Mouse (Mus musculus) MEL (cell line): ENCODE measurements around the gene Hspa12b.

ENCODE experiments used
- BHLHE40 ChIP-seq: IDR thresholded peaks from 2 replicates; pipeline ENCODE4 v1.6.1; 2012; ENCODE audit warnings: low read depth, mild to moderate bottlenecking, inconsistent platforms, low read length, improper control_type of control experiment, borderline replicate concordance
- CTCF ChIP-seq, 3 experiments: IDR thresholded peaks in 2 of 3; conservative IDR thresholded peaks in 1 of 3; 2 replicates each; pipeline ENCODE4 v1.5.1; 2011 to 2012; ENCODE audit warnings: low read length in 3 of 3, low read depth in 2 of 3, mild to moderate bottlenecking in 2 of 3, improper control_type of control experiment in 1 of 3, inconsistent platforms in 1 of 3, mixed read lengths in 1 of 3, moderate library complexity in 1 of 3; ENCODE audit not compliant: control insufficient read depth in 1 of 3, insufficient read depth in 1 of 3, poor library complexity in 1 of 3, severe bottlenecking in 1 of 3
- ELF1 ChIP-seq: IDR thresholded peaks from 2 replicates; pipeline ENCODE4 v1.6.1; 2014; ENCODE audit warnings: low read depth, mild to moderate bottlenecking, inconsistent platforms, low read length, improper control_type of control experiment, moderate library complexity
- HCFC1 ChIP-seq: IDR thresholded peaks from 2 replicates; pipeline ENCODE4 v1.6.1; 2012; ENCODE audit warnings: low read depth, mild to moderate bottlenecking, inconsistent platforms, low read length, improper control_type of control experiment, moderate library complexity
- JUND ChIP-seq: IDR thresholded peaks from 2 replicates; pipeline ENCODE4 v1.6.1; 2011; ENCODE audit warnings: low read depth, mild to moderate bottlenecking, improper control_type of control experiment, low read length
- MXI1 ChIP-seq: IDR thresholded peaks from 2 replicates; pipeline ENCODE4 v1.6.1; 2011; ENCODE audit warnings: mild to moderate bottlenecking, low read depth, low read length, improper control_type of control experiment
- MYB ChIP-seq: IDR thresholded peaks from 2 replicates; pipeline ENCODE4 v1.6.1; 2011; ENCODE audit warnings: mild to moderate bottlenecking, low read depth, low read length, improper control_type of control experiment
- POLR2A ChIP-seq, 2 experiments: IDR thresholded peaks; 2 replicates each; pipeline ENCODE4 v1.6.1; 2011 to 2012; ENCODE audit warnings: low read length in 2 of 2, mild to moderate bottlenecking in 2 of 2, control low read depth in 1 of 2, improper control_type of control experiment in 1 of 2, low read depth in 1 of 2, moderate library complexity in 1 of 2; ENCODE audit not compliant: control insufficient read depth in 1 of 2, insufficient read depth in 1 of 2, poor library complexity in 1 of 2
- POLR2AphosphoS5 ChIP-seq: IDR thresholded peaks from 2 replicates; pipeline ENCODE4 v1.6.1; 2012; ENCODE audit warnings: low read depth, borderline replicate concordance, mild to moderate bottlenecking, inconsistent platforms, low read length, moderate library complexity, mixed read lengths
- RAD21 ChIP-seq: IDR thresholded peaks from 2 replicates; pipeline ENCODE4 v1.6.1; 2011; ENCODE audit warnings: mild to moderate bottlenecking, low read depth, low read length, improper control_type of control experiment
- TCF12 ChIP-seq: IDR thresholded peaks from 2 replicates; pipeline ENCODE4 v1.6.1; 2014; ENCODE audit warnings: low read depth, mild to moderate bottlenecking, inconsistent platforms, low read length, improper control_type of control experiment, moderate library complexity
- UBTF ChIP-seq: IDR thresholded peaks from 2 replicates; pipeline ENCODE4 v1.6.1; 2012; ENCODE audit warnings: low read depth, mild to moderate bottlenecking, inconsistent platforms, low read length, improper control_type of control experiment, moderate library complexity, borderline replicate concordance; ENCODE audit not compliant: insufficient read depth
- ZC3H11A ChIP-seq: IDR thresholded peaks from 2 replicates; pipeline ENCODE4 v1.6.1; 2012; ENCODE audit warnings: low read depth, mild to moderate bottlenecking, inconsistent platforms, low read length, improper control_type of control experiment
- ZNF384 ChIP-seq: IDR thresholded peaks from 2 replicates; pipeline ENCODE4 v1.6.1; 2012; ENCODE audit warnings: low read depth, mild to moderate bottlenecking, inconsistent platforms, low read length, improper control_type of control experiment

DNA sequence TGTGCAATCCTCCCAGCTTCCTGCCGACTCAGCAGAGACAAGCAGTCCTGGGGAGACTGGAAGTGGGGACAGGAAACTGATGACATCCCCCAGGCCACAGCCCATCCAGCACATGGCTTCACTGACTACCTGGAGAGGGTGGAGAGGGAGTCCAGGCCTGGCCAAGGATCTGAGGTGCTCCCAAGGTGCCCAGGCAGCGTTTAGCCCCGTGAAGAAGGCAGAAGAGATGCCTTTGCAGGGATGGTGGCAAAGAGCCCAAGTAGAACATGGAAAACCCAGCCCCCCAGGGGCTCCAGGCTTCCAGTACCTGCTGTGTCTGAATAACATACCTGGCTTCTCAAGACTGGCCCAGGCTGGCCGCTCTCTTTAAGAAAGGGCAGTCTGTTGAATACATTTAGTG is 38.5 kb upstream of the Hspa12b start:
- TF ChIP-seq ZC3H11A (no peak), BHLHE40 (no peak), MXI1 (no peak), CTCF (IDR thresholded peaks at IDR 0.05 in 2 of 3, conservative IDR thresholded peaks at IDR 0.05 in 1 of 3; ENCODE audit: control insufficient read depth in 1 of 3, insufficient read depth in 1 of 3, low read depth in 2 of 3, low read length in 3 of 3, poor library complexity in 1 of 3, severe bottlenecking in 1 of 3) (no peak), RAD21 (no peak), HCFC1 (no peak), ZNF384 (no peak), JUND (no peak), TCF12 (no peak), UBTF (no peak), POLR2A (IDR thresholded peaks at IDR 0.05; ENCODE audit: control insufficient read depth in 1 of 2, insufficient read depth in 1 of 2, low read depth in 1 of 2, low read length in 2 of 2, poor library complexity in 1 of 2) (no peak), MYB (no peak), POLR2AphosphoS5 (no peak), ELF1 (no peak)
